Mouse (Mus musculus) thymus, adult 2 months (tissue): Measurements from ENCODE around the gene Stk10.

ENCODE experiments used
- CTCF ChIP-seq: fragments of 200-500 bp; IDR thresholded peaks from 2 replicates; pipeline ENCODE4 v1.5.1; 2012; ENCODE audit warnings: mild to moderate bottlenecking, control low read depth, low read length, moderate library complexity, borderline replicate concordance; ENCODE audit not compliant: control insufficient read depth, poor library complexity, insufficient read depth; ENCODE audit errors: extremely low read depth
- POLR2A ChIP-seq: fragments of 200-500 bp; IDR thresholded peaks from 2 replicates; pipeline ENCODE4 v1.6.1; 2012; ENCODE audit warnings: mild to moderate bottlenecking, low read length, control low read depth, moderate library complexity; ENCODE audit not compliant: control insufficient read depth, poor library complexity, insufficient read depth; ENCODE audit errors: extremely low read depth

DNA sequence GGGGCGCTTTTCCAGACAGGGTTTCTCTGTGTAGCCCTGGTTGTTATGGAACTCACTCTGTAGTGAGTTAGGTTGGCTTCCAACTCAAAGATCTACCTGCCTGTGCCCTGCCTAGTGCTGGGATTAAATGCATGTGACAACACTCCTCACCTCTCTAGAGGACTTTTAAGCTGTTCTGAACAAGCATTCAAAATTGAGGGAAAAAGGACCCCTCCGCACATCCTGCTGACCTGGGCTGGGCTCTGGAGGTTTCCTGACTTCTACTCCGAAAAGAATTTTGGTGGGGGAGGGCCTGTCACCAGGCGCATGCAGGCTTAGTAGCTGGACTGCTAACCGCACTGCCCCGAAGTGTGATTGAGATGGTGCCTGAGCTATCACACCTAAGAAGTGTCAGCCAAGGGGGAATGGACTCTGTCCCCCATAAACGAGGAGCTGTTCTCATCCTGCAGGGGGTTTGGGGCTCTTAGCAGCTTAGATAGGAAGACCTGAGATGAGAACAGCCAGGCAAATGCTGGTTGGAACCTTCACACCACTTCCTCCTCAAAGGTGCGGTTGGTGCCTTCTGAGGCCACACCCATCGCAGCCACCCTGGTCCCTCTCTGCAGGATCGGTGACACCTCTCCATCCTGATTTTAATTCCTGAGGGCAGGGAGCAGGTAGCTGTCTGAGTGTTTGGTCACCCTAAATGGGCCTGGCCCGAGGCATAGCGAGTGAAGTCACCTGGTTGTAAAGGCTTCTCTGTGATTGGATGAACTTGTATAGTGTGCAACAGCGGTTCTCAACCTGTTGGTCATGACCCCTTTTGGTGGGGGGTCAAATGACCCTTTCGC, 20.4 kb downstream of the Stk10 start:
- no peak for TF ChIP-seq CTCF
- no peak for TF ChIP-seq POLR2A
